8 mouse cellular contexts compared by ENCODE assay signal in genomic region chr4:135964426-135964825, GRCm38 (mm10). TPM values are rescaled to one million over a fixed set of nuclear protein-coding genes. Genes with fewer than 3 reads are reported as not detected.
A peak's percentile ranks its signal among the peaks of the same experiment; 100 is the strongest.
DNase-seq lines count a peak whose midpoint lies in the region; ATAC-seq and TF ChIP-seq lines count a peak whose summit lies in the region.

No protein-coding gene starts in this region.

- no peaks in the 10 kb centered on the region for H3K27me3 ChIP-seq in Patski
- no peaks in the 10 kb centered on the region for H3K27me3 ChIP-seq in embryonic facial prominence, embryonic 15.5 days
- no peaks in the 10 kb centered on the region for H3K27me3 ChIP-seq in spleen, adult 2 months (ENCODE audit: control insufficient read depth, insufficient read depth, low read length)

- TF ChIP-seq POLR2A in spleen, adult 2 months (IDR thresholded peaks at IDR 0.05; ENCODE audit: low read depth, low read length), result no peak

- H3K9me3 ChIP-seq in embryonic facial prominence, embryonic 15.5 days (replicated peaks), result no peaks in the 10 kb centered on the region

- H3K79me2 ChIP-seq in macrophage (ENCODE audit: inconsistent target), result no peaks in the 10 kb centered on the region

- H3K4me2 ChIP-seq in embryonic facial prominence, embryonic 15.5 days (replicated peaks), result peak overlapping the region; percentile 93

- CTCF ChIA-PET in Patski (lab: Charles Lee), result no interaction called here

- peak overlapping the region; percentile 84 for H3K27ac ChIP-seq in embryonic facial prominence, embryonic 15.5 days (replicated peaks)
- H3K27ac ChIP-seq in left cerebral cortex, adult 2 months, result peak overlapping the region; percentile 99
- peak overlapping the region; percentile 73 for H3K27ac ChIP-seq in macrophage
- no peak overlapping the region for H3K27ac ChIP-seq in spleen, adult 2 months (ENCODE audit: insufficient read depth, low read length)

- TF ChIP-seq CTCF in Patski (IDR thresholded peaks at IDR 0.05), result no peak
- TF ChIP-seq CTCF in left cerebral cortex, adult 2 months (IDR thresholded peaks at IDR 0.05), result no peak
- TF ChIP-seq CTCF in spleen, adult 2 months (IDR thresholded peaks at IDR 0.05; ENCODE audit: extremely low read depth, insufficient read depth, insufficient read length, insufficient replicate concordance), result no peak

- POLR2A ChIA-PET in Patski (lab: Charles Lee), result no interaction called here

- H3K36me3 ChIP-seq in embryonic facial prominence, embryonic 15.5 days, result peaks cover 66% of the 10 kb centered on the region
- H3K36me3 ChIP-seq in macrophage (ENCODE audit: inconsistent target), result peaks cover 32% of the 10 kb centered on the region
- peaks cover 25% of the 10 kb centered on the region for H3K36me3 ChIP-seq in spleen, adult 2 months (ENCODE audit: control insufficient read depth, insufficient read depth, low read length)

- ATAC-seq in Patski, result peak; percentile 46
- ATAC-seq in embryonic facial prominence, embryonic 15.5 days (ENCODE audit: insufficient number of reproducible peaks, low FRiP score, low TSS enrichment, low read depth), result peak; percentile 36; the same call in 1 of the 2 replicates

- WGBS in embryonic facial prominence, embryonic 15.5 days, result 4% methylated on average over 12 of the region's 12 CpGs
- 5% methylated on average over 12 of the region's 12 CpGs for WGBS in macrophage (ENCODE audit: missing documents)
- 3% methylated on average over 12 of the region's 12 CpGs for whole genome bisulfite sequencing in spleen, adult 2 months

- peak overlapping the region; percentile 79 for H3K4me3 ChIP-seq in embryonic facial prominence, embryonic 15.5 days (replicated peaks)
- peak overlapping the region; percentile 59 for H3K4me3 ChIP-seq in left cerebral cortex, adult 2 months
- peak overlapping the region; percentile 88 for H3K4me3 ChIP-seq in macrophage (ENCODE audit: inconsistent target)
- H3K4me3 ChIP-seq in spleen, adult 2 months (ENCODE audit: extremely low read depth, insufficient read depth, insufficient read length), result peak overlapping the region; percentile 70; the same call in 1 of the 2 replicates

- in situ Hi-C loops in Patski (cut with MboI; ENCODE audit: low pct_unique_long_range_greater_than_20kb), result loop anchor here (5.0 kb wide), 1 partner anchor 88 kb away; the partner anchor contains the start of gene Rpl11

- H3K9ac ChIP-seq in embryonic facial prominence, embryonic 15.5 days, result peak overlapping the region; percentile 74

- intact Hi-C loops in left cerebral cortex, adult 2 months (cut with DNase I), result no loop called here

- H3K4me1 ChIP-seq in embryonic facial prominence, embryonic 15.5 days, result peaks cover 21% of the 10 kb centered on the region
- peaks cover 8% of the 10 kb centered on the region; the same call in 1 of the 2 replicates for H3K4me1 ChIP-seq in spleen, adult 2 months (ENCODE audit: control insufficient read depth, insufficient read depth, insufficient read length)

- DNase-seq in B cell, adult 2 months, result peak; percentile 24 to 33
- no peak for DNase-seq in Patski (ENCODE audit: low read depth, low spot score)
- DNase-seq in heart, postnatal 4 days, result peak; percentile 61
- DNase-seq in left cerebral cortex, adult 2 months (ENCODE audit: extremely low spot score in 1 of 2, low spot score in 2 of 2), result peak; percentile 48 to 50
- DNase-seq in spleen, adult 2 months (ENCODE audit: low read depth in 1 of 2, low spot score in 2 of 2), result no peak
- DNase-seq in embryo, embryonic 9.5 days (ENCODE audit: extremely low spot score), result no peak

RNA-seq across cellular contexts. Expression of gene Gale, which starts 0.9 kb away (rescaled TPM):
- polyA plus RNA-seq in Patski (2021), result 12.4 TPM
- 44.7 and 48.0 TPM in 2 replicates for polyA plus RNA-seq in embryonic facial prominence, embryonic 15.5 days (2015; fragmentation: Nextera tagmentation; extraction: Ambion mirVana)
- 1 to 10 TPM; 7.6 to 9.8 TPM for total RNA-seq in heart, postnatal 4 days (2021)
- 10 to 100 TPM; 22.0 to 22.9 TPM for total RNA-seq in left cerebral cortex, adult 2 months (2021)
- 10 to 100 TPM in 14 of 26 experiments, 1 to 10 TPM in 12; 3.2 to 21.6 (median 10.5) TPM for total RNA-seq in macrophage (2018; cell fraction: chromatin; rRNA removed)
- total RNA-seq in macrophage (2018; cell fraction: cytosol; rRNA removed), result 1 to 10 TPM; 4.3 to 8.2 (median 6.9) TPM
- 10 to 100 TPM in 7 of 26 experiments, 1 to 10 TPM in 19; 3.3 to 23.2 (median 7.9) TPM for total RNA-seq in macrophage (2018; cell fraction: nucleus; rRNA removed)
- 3.5 to 12.3 TPM (median 7.7 TPM) in 3 replicates for polyA plus RNA-seq in macrophage (2018)
- 10.6 and 13.8 TPM in 2 replicates for polyA plus RNA-seq in spleen, adult 2 months (2012; rRNA removed)

RNA-seq across cellular contexts. Expression of gene Lypla2, which starts 8.0 kb away (rescaled TPM):
- polyA plus RNA-seq in Patski (2021) (46.2 TPM), macrophage (2018) (41.4 to 77.2 TPM (median 65.0 TPM) in 3 replicates)
- polyA plus RNA-seq in embryonic facial prominence, embryonic 15.5 days (2015; fragmentation: Nextera tagmentation; extraction: Ambion mirVana), result 119 and 126 TPM in 2 replicates
- total RNA-seq in heart, postnatal 4 days (2021), result 10 to 100 TPM; 46.3 to 46.9 TPM
- total RNA-seq in left cerebral cortex, adult 2 months (2021), result 10 to 100 TPM; 92.9 to 96.7 TPM
- 10 to 100 TPM; 22.2 to 96.4 (median 45.7) TPM for total RNA-seq in macrophage (2018; cell fraction: chromatin; rRNA removed)
- total RNA-seq in macrophage (2018; cell fraction: cytosol; rRNA removed), result 10 to 100 TPM; 47.7 to 84.9 (median 68.4) TPM
- 10 to 100 TPM; 27.6 to 71.9 (median 44.6) TPM for total RNA-seq in macrophage (2018; cell fraction: nucleus; rRNA removed)
- 115 and 178 TPM in 2 replicates for polyA plus RNA-seq in spleen, adult 2 months (2012; rRNA removed)

RNA-seq across cellular contexts. Expression of gene Hmgcl, which starts 18.2 kb away (rescaled TPM):
- polyA plus RNA-seq in Patski (2021), result 35.2 TPM
- polyA plus RNA-seq in embryonic facial prominence, embryonic 15.5 days (2015; fragmentation: Nextera tagmentation; extraction: Ambion mirVana), result 78.2 and 79.8 TPM in 2 replicates
- total RNA-seq in heart, postnatal 4 days (2021), result 10 to 100 TPM; 52.2 to 59.8 TPM
- total RNA-seq in left cerebral cortex, adult 2 months (2021), result 10 to 100 TPM; 33.4 to 34.1 TPM
- 100 to 1,000 TPM in 8 of 26 experiments, 10 to 100 TPM in 18; 25.9 to 210 (median 73.0) TPM for total RNA-seq in macrophage (2018; cell fraction: chromatin; rRNA removed)
- total RNA-seq in macrophage (2018; cell fraction: cytosol; rRNA removed), result 10 to 100 TPM; 25.9 to 74.0 (median 39.7) TPM
- 100 to 1,000 TPM in 4 of 26 experiments, 10 to 100 TPM in 22; 19.2 to 124 (median 43.3) TPM for total RNA-seq in macrophage (2018; cell fraction: nucleus; rRNA removed)
- 34.9 to 87.9 TPM (median 66.0 TPM) in 3 replicates for polyA plus RNA-seq in macrophage (2018)
- polyA plus RNA-seq in spleen, adult 2 months (2012; rRNA removed), result 27.9 and 32.4 TPM in 2 replicates

RNA-seq across cellular contexts. Expression of gene Pithd1, which starts 22.6 kb away (rescaled TPM):
- polyA plus RNA-seq in Patski (2021) (25.7 TPM), macrophage (2018) (21.2 to 24.6 TPM (median 22.0 TPM) in 3 replicates)
- 52.7 and 56.7 TPM in 2 replicates for polyA plus RNA-seq in embryonic facial prominence, embryonic 15.5 days (2015; fragmentation: Nextera tagmentation; extraction: Ambion mirVana)
- total RNA-seq in heart, postnatal 4 days (2021), result 10 to 100 TPM; 17.1 to 18.3 TPM
- total RNA-seq in left cerebral cortex, adult 2 months (2021), result 10 to 100 TPM; 75.9 to 95.0 TPM
- 10 to 100 TPM in 15 of 26 experiments, 1 to 10 TPM in 11; 1.5 to 33.8 (median 12.7) TPM for total RNA-seq in macrophage (2018; cell fraction: chromatin; rRNA removed)
- total RNA-seq in macrophage (2018; cell fraction: cytosol; rRNA removed), result 10 to 100 TPM in 21 of 26 experiments, 1 to 10 TPM in 5; 8.3 to 22.3 (median 13.6) TPM
- total RNA-seq in macrophage (2018; cell fraction: nucleus; rRNA removed), result 10 to 100 TPM in 3 of 26 experiments, 1 to 10 TPM in 23; 1.3 to 18.9 (median 7.0) TPM
- 31.0 and 48.2 TPM in 2 replicates for polyA plus RNA-seq in spleen, adult 2 months (2012; rRNA removed)

RNA-seq across cellular contexts. Expression of gene Fuca1, which starts 43.9 kb away (rescaled TPM):
- polyA plus RNA-seq in Patski (2021), result 44.4 TPM
- polyA plus RNA-seq in embryonic facial prominence, embryonic 15.5 days (2015; fragmentation: Nextera tagmentation; extraction: Ambion mirVana), result 78.2 and 82.1 TPM in 2 replicates
- 10 to 100 TPM; 42.4 to 45.9 TPM for total RNA-seq in heart, postnatal 4 days (2021)
- total RNA-seq in left cerebral cortex, adult 2 months (2021), result 10 to 100 TPM; 34.9 to 37.9 TPM
- total RNA-seq in macrophage (2018; cell fraction: chromatin; rRNA removed), result 100 to 1,000 TPM in 11 of 26 experiments, 10 to 100 TPM in 15; 17.9 to 210 (median 80.2) TPM
- total RNA-seq in macrophage (2018; cell fraction: cytosol; rRNA removed), result 100 to 1,000 TPM in 10 of 26 experiments, 10 to 100 TPM in 16; 62.4 to 180 (median 86.0) TPM
- total RNA-seq in macrophage (2018; cell fraction: nucleus; rRNA removed), result 100 to 1,000 TPM in 8 of 26 experiments, 10 to 100 TPM in 18; 31.1 to 178 (median 73.6) TPM
- 158 to 239 TPM (median 178 TPM) in 3 replicates for polyA plus RNA-seq in macrophage (2018)
- polyA plus RNA-seq in spleen, adult 2 months (2012; rRNA removed), result 45.7 TPM in 2 replicates

Comparison
In these comparisons a context has a peak if more than half of its experiments do, and no peak if none do; other contexts are left out.
1. DNase-seq: peak in B cell, adult 2 months (2 of 2), heart, postnatal 4 days (single experiment) and left cerebral cortex, adult 2 months (2 of 2); none in Patski (single experiment), spleen, adult 2 months (0 of 2) and embryo, embryonic 9.5 days (single experiment).
2. Peak in every context shown above with its lines, with median percentiles within 50 percentile points of each other: H3K4me3 ChIP-seq.